Mouse (Mus musculus): ENCODE results near the gene Zfp945. TPM values are rescaled to one million over a fixed set of nuclear protein-coding genes. Genes with fewer than 3 reads are reported as not detected.

Gene Zfp945
- polyA plus RNA-seq, 1 experiment from 2014 or later: 2.2 TPM

DNA sequence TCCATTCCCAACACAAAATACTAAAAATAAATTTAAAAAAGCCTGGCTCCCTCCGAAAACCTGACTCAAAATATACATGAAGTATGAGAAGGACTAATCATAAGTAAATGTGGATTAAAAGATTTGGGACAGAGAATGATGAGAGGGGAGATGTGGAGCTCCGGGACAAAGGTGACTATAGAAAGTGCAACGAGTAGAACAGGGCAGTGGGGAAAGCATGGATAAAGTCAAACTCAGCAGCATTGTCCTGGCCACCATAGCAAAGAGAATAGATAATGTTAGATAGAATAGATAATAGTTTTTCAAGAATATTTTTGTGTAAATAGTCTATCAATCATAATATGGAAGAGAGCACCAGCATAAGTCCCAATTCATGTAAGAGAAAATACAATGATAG, 48.7 kb downstream of the Zfp945 start:
- no peak for ATAC-seq (ENCODE audit: low read depth)
- Histone ChIP-seq H3K9ac (ENCODE audit: low read depth, low read length) (no peak overlapping the region), H3K9me3 (replicated peaks; ENCODE audit: control insufficient read depth, low read length) (no peaks in the 10 kb centered on the region), H3K4me1 (ENCODE audit: control insufficient read depth, low read depth, low read length) (no peaks in the 10 kb centered on the region), H3K4me3 (ENCODE audit: low read depth, low read length) (peak overlapping the region; percentile 66), H3K4me2 (ENCODE audit: low read depth, low read length) (peak overlapping the region; percentile 51), H3K27ac (ENCODE audit: low read length) (no peak overlapping the region), H3K27me3 (ENCODE audit: control insufficient read depth, insufficient read depth, low read depth, low read length) (no peaks in the 10 kb centered on the region), H3K36me3 (ENCODE audit: control insufficient read depth, insufficient read depth) (no peaks in the 10 kb centered on the region)
- WGBS (ENCODE audit: insufficient replicate concordance): 59% methylated on average over 3 of the region's 3 CpGs

GRCm38 (mm10) chr17:22817471-22818198, 49.3 kb downstream of the Zfp945 start:
- Histone ChIP-seq H3K27me3 (ENCODE audit: control insufficient read depth, insufficient read depth, low read depth, low read length) (no peaks in the 10 kb centered on the region), H3K9me3 (replicated peaks; ENCODE audit: control insufficient read depth, low read length) (no peaks in the 10 kb centered on the region), H3K4me2 (ENCODE audit: low read depth, low read length) (peak overlapping the region; percentile 51), H3K36me3 (ENCODE audit: control insufficient read depth, insufficient read depth) (no peaks in the 10 kb centered on the region), H3K4me3 (ENCODE audit: low read depth, low read length) (peak overlapping the region; percentile 66), H3K27ac (ENCODE audit: low read length) (no peak overlapping the region), H3K4me1 (ENCODE audit: control insufficient read depth, low read depth, low read length) (no peaks in the 10 kb centered on the region), H3K9ac (ENCODE audit: low read depth, low read length) (peak overlapping the region; percentile 65)
- peak; percentile 68 for ATAC-seq (ENCODE audit: low read depth)
- 2% methylated on average over 28 of the region's 28 CpGs for WGBS (ENCODE audit: insufficient replicate concordance)

DNA sequence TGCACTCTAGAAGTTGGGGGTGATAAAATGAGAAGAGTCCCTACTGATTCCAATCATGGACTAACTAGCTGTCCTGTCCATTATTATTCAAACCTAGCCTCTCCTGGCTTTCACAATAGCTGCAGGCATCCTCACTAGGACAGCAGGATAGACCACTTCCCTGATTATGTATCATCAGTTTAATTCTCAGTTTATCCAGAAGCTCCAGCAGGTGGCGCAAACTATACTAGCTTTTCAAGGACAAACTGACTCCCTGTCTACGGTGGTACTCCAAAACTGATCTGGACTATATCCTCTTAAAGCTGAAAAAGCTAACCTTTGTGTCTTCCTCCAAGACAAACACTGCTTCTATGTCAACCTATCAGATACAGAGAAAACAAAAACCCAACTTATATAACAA, 67.2 kb downstream of the Zfp945 start:
- 43% methylated on average over 2 of the region's 2 CpGs for WGBS (ENCODE audit: insufficient replicate concordance)
- H3K9me3 ChIP-seq (replicated peaks; ENCODE audit: control insufficient read depth, low read length): no peaks in the 10 kb centered on the region
- H3K9ac ChIP-seq (ENCODE audit: low read depth, low read length): no peak overlapping the region
- no peaks in the 10 kb centered on the region for H3K27me3 ChIP-seq (ENCODE audit: control insufficient read depth, insufficient read depth, low read depth, low read length)
- ATAC-seq (ENCODE audit: low read depth): no peak
- H3K36me3 ChIP-seq (ENCODE audit: control insufficient read depth, insufficient read depth): no peaks in the 10 kb centered on the region
- H3K4me2 ChIP-seq (ENCODE audit: low read depth, low read length): no peak overlapping the region
- H3K4me1 ChIP-seq (ENCODE audit: control insufficient read depth, low read depth, low read length): no peaks in the 10 kb centered on the region
- no peak overlapping the region for H3K27ac ChIP-seq (ENCODE audit: low read length)
- no peak overlapping the region for H3K4me3 ChIP-seq (ENCODE audit: low read depth, low read length)

Other genes with a start within 250 kb of the Zfp945 start
- not detected in 2 replicates for gene Vmn2r113, start 75.8 kb upstream of the Zfp945 start, polyA plus RNA-seq (2015; fragmentation: Nextera tagmentation; extraction: Ambion mirVana)
- gene Vmn2r-ps130, start 194.0 kb upstream of the Zfp945 start, polyA plus RNA-seq (2015; fragmentation: Nextera tagmentation; extraction: Ambion mirVana): not detected in 2 replicates